Mouse (Mus musculus): ENCODE results near the gene Smyd3.

Smyd3 gene

DNA sequence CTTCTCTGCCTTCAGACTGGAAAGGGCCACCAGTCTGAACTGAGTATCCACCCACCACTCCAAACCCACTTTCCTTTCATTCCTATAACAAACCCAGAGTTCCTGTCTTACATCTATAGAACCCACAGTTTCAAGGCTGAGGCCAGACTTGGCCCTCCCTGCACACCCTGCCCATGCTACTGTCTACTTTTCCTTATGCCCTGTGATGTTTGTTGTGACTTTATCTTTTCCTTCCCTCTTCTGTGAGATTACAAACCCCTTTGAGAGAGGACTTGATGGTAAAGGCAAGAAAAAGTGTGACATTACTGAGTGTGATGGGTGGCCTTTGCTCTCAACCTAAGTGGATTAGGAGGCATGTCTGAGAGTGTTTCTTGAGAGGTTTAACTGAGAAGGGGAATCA, 504.8 kb downstream of the Smyd3 start:
- no peak for DNase-seq (ENCODE audit: low spot score)

DNA sequence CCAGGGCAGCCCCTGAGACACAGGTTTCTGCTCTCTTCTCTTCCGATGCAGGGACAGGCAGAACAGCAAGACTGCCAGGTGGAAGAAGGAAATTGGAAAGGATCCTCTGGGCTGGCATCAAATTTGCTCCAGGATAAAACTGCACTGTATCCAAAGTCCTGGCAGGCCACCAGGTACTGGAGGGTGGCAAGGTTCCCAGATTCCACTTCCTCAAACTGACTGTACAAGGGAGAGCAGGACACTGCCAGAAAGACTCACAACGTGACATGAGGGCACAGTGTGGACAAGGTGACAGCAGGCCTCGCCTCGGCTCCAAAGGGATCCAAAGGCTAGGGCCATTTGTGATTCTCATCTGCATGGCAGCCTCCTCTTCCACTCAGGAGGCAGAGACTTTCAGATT, 505.6 kb downstream of the Smyd3 start:
- no peak for DNase-seq (ENCODE audit: low spot score)

DNA sequence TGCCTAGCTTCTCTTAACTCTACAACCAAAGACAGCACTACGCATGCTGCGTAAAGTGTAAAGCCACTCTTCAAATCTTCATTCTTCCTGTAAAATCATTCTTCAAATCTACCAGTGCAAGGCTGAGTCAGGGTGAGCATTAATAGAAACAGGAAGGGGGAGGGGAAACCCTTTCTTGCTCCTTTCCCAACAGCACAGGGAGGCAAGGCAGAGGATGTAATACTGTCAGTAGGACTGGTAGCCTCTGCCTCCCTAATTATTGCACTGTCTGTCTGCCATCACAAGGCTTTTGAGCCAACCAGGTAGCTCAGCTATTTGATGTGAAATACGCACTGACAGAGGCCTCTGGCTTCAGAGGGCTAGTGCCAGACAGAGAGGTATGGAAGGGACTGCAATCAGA, 507.1 kb downstream of the Smyd3 start:
- DNase-seq (ENCODE audit: low spot score), result no peak

DNA sequence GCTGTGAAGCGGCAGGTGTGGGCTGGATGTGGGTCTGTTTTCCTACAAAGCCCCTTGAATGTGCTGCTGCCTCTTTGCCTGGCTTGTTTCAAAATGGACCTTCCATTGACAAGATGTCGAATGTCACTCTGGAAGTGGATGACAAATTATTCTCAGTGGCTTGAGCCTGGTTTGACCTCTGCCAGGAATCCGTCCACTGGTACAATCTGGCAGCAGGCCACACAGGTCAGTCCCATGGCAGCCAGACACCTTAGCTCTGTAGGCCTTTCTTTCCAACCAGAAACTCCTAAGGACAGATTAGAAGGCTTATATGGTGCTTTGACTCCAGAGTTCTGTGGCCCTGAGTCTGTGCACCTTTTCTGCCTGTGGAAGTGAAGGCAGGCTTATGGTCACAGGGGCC, 507.9 kb downstream of the Smyd3 start:
- no peak for DNase-seq (ENCODE audit: low spot score)

DNA sequence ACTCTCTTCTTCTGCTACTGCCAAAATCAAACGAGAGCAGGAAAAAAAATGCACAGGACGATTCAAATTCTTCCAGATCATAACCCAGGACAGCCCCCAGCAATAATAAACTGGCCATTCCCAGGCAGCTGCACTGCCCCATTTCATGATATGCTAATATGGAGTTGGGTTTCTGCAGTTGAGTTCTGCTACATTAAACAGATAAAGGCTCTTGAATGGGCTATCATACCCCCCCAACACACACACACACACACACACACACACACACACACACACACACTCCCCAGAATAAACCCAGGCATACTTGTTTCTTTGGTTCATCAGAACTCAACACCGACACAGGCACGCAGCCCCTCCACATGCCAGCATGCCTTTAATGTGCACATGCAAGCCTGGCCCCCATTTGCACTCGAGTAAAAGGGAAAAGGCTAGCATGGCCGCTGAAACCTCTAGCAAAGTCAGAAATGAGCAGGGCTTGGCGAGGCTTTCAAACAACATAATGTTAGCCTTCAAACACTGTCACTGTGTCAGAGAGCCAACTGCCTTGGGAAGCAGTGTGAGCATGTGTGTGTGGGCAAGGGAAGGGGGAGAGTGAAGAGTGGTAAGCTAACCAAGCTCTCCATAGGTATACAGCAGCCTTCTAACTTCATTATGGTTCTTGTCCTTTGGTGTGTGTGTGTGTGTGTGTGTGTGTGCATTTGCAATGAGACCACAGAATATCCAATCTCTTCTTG, 513.5 kb downstream of the Smyd3 start:
- DNase-seq (ENCODE audit: low spot score), result peak; percentile 14

DNA sequence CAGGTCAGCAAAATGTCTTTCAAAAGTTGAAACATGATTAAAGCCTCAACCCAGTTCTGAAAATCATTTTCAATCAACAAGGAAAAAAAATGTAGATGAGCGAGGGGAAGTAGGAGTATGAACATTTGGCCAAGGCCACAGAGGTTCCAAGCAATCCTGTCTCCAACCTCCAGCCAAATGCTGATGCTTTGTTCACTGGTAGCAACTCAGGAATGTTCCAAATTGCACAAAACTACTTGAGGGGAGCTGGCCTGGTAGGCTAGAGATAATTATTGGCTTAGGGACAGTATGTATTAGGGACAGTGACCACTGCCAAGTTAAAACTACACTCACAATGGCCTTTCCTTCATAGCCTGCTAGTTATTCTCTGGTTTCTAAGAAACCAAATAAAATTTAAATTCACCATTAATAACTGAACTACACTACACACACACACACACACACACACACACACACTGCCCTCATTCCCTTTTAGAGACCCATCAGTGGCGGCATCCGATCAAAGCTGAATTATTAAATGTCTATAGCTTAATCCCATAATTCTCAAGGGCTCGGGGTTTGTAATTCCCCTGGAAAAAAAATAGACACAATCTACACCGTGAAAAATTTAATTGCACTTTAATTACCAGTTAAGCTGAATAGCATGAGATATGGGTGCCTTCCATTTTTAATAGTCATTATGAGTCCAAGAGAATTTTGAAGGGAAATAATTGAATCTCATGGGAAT, 514.3 kb downstream of the Smyd3 start:
- peak; percentile 50 for DNase-seq (ENCODE audit: low spot score)

DNA sequence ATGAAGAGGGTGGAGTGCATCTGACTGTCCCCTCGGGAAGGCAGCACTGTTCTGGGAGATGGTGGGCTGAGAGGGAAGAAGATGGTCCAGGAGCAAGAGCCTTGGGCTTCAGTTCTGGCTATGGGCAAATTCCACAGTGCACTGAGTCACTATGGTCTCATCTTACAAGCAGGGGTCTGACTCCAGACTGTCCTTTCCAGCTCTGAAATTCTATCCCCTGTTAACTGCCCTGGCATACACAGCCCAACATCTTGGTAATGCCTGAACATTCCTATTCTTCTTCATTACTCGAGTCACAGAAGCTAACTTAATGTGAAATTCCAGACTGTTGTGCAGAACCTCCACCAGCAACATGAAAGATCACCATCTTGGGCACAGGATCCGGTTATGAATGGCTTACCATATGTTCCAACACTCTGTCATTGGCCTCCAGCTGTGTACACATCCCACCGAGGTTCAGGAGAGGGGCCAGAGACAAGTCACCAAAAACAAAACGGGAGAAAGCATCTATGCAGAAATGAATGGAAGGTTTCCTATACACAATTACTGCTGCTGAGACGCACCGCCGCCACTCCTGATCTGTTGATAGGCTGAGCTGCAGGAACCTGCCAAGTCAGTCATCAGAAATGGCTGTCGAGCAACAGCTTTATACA, 517.8 kb downstream of the Smyd3 start:
- no peak for DNase-seq (ENCODE audit: low spot score)

DNA sequence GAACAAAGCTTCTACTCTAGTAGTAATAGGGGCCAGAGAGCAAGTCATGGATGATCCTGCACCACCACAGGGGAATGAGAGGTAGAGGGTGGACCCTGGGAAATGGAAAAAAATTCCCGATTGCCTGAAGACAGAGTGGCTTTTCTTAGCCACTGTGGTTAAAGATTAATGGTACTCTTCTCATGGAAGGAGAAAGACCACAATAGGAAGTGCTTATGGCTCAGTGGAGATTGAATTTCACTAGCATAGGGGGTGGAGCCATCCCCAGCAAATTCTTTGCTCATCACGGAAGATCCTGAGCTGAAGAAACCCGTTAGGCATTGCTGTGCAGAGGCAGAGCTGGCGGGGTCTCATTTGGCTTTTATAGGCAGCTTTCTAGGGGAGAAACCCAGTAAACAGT, 520.0 kb downstream of the Smyd3 start:
- DNase-seq (ENCODE audit: low spot score), result no peak

DNA sequence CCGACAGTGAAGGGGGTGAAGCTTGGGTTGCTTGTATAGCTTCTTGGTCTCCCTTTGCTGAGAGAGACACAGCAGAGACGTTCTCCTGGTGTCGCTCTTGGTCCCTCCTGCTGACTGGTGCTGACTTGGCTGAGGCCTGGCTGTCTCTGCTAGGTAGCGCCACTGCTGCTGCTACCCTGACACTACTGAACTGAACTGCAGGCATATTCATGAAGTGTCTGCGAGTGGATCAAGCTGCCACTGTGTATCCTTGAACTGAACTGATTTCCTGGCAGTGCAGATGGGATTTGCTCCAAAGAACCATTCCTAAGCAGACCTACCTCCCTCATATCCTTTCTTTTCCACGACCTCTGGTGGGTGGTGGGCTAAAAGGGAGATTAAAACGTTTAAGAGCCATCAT, 523.6 kb downstream of the Smyd3 start:
- no peak for DNase-seq (ENCODE audit: low spot score)

DNA sequence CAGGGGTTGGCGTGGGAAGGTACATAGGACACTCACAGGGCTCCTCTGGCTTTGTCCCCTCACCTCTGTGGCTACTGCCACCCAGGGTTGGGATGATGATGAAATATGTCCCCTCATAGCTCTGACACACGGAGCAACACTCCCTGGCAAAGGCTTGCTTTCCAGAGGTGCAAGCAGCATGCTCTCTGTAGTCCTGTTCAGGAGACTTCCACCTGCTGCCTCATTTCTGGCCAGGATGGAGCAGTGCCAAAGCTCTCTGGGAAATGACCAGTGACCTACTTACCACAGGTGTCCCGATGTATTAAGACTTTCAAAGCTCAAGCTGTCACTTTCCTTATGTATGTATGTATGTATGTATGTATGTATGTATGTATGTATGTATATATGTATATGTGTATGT, 525.3 kb downstream of the Smyd3 start:
- no peak for DNase-seq (ENCODE audit: low spot score)

DNA sequence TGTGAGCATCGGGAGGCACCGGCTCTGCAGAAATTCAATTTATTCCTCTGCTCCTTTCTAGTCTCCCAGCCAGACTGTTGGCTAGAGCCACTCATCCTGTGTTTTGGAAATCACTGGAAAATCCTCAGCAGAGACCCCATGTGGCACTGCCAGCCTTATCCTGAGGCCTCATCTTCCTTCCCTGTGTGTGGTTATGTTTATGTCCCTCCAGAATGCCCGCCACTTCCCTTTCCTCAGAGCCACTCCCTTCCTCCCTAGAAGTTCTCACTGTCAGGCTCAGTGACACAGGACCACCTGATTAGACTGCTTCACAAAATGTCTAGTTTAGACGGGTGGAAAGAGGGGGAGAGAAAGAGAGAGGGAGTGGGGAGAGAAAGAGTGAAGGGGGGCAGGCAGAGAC, 526.4 kb downstream of the Smyd3 start:
- DNase-seq (ENCODE audit: low spot score), result no peak

DNA sequence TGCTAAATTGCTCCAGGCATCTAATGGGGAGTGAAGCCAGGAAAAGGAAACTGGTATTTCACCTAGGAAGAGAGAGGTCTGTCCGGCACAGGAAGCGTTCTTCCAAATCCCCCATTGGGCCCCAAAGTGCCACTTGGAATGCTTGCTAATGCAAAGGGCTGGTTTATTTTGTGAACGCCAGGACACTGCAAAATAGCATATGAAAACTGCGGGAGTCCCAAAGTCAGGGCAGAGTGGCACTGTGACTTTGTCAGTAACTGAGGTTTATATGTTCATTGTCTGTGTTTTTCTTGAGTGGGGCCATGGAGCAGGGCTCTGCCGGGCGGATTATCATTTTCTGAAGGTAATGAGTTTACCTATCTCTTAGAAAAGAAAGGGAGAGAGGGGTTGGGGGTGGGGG, 526.8 kb downstream of the Smyd3 start:
- no peak for DNase-seq (ENCODE audit: low spot score)

DNA sequence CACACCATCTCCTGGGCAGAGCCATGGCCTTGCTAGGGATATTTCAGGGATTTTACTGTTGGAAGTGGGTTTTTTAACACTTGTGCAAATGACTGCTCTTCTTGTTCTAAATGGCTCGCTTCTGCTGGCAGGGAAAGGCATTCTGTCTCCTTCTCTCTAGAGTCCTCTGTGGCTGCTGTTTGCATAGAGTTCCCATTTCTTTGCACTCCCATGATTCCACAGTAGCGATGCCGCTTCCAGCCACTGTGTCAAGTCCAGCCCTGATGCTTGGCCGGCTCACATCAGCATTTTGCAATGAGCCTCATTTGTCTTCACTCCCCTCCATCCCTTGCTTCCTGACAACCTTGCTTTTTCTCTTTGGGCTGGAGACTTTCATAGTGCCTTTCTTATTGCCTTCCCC, 528.4 kb downstream of the Smyd3 start:
- no peak for DNase-seq (ENCODE audit: low spot score)

DNA sequence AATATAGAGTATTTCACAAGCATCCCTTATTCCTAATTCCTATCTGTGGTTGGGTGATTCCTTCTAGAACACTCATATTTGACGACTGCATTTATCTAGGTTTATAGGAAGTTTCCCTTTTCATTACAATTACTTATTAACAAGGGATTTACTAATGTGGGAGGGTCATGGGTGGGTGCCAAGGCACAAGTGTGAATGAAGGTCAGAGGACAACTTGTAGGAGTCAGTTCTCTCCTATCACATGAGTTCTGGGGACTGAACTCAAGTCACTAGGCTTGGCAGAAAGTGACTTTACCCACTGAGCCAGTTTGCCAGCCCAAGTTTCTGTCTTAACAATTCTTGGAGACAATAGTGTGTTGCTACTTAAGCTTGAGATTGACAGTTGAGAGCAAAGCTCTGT, 529.7 kb downstream of the Smyd3 start:
- DNase-seq (ENCODE audit: low spot score), result no peak

DNA sequence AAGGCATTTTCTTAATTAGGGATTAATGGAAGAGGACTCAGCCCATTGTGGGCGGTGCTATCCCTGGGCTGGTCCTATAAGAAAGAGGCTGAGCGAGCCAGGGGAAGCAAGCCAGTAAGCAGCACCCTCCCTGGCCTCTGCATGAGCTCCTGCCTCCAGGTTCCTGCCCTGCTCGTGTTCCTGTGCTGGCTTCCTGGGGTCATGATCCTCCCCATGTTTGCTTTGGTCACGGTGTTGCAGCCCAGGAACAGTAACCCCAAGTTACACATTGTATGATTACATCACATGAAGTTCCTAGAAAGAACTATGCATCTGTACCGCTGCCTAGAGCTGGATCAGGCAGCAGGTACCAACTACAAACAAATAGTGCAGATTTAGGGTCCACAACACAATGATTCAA, 536.2 kb downstream of the Smyd3 start:
- no peak for DNase-seq (ENCODE audit: low spot score)

DNA sequence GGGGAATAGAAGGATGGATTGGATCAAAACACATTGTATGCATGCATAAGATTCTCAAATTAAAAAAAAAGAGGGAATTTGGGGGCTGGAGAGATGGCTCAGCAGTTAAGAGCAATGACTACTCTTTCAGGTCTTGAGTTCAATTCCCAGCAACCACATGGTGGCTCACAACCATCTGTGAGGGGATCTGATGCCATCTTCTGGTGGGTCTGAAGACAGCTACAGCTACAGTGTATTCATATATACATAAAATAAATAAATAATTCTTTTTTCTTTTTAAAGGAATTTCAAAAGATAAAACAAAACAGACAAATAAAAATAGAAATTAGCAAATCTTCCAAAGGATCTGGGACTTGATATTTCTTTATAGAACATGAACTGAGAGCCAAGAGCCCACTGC, 537.7 kb downstream of the Smyd3 start:
- DNase-seq (ENCODE audit: low spot score), result no peak

DNA sequence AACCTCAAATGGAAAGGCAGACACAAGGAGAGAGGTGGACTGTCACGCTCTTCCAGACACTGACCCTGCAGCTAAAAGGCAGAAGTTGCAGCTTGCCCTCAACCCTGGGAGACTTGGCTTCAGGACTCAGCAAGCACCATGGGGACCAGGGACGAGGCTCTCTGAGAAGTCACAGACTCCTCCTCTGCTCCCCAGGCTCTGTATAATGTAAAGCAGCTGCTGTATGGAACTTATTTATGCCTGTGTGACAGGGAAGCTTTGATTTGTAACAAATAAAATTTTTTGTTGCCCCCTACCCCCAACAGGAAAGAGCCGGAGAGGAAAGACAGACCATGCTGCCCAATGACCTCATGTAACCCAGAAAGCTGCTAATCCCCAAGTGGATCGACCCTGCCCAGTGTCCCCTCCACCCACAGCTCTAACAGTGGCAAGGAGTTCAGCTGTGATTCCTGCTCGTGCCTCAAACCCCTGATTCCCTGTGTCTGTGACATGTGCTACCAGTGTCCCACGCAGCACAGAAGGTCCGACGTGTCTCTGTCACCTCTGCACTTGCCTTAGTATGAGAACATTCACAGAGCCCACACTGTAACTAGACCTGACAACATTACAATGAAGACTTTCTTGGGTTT, 539.1 kb downstream of the Smyd3 start:
- no peak for DNase-seq (ENCODE audit: low spot score)

DNA sequence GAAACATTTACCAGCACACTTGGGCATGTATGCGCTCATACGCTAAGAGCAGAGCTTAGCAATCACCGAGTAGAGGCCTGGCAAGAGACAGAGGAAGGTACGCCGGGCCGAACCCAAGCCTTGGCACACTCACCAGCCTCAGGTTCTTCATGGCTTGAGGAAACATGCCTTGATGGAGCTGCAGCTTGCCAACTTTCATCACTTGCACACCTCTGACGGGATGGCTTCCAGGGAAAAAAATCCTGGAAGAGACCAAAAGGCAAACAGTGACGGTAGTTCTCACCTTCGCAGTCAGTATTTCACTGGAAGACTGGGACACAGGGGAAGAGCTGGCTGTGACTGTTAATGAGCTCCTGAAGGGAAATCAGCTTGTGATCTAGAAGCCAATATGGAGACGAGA, 545.8 kb downstream of the Smyd3 start:
- no peak for DNase-seq (ENCODE audit: low spot score)

DNA sequence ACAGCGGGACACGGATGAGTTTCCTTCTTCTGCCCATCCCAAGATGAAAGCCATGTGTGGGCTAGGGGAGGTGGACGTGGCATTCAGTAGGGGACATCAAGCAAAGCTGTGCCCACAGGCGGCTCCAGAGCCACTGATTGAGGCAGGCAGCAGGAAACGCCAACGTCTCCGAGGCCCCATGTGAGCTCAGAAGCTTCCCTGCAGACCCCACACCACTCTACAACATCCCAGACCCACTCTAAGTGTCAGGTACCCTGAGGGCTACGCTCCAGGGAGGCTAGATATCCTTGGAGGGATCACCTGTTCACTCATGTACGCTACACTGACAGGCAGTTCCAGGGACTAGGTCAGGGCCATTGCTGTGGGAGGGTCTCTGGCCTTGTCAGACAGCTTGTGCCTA, 556.2 kb downstream of the Smyd3 start:
- DNase-seq (ENCODE audit: low spot score), result no peak

DNA sequence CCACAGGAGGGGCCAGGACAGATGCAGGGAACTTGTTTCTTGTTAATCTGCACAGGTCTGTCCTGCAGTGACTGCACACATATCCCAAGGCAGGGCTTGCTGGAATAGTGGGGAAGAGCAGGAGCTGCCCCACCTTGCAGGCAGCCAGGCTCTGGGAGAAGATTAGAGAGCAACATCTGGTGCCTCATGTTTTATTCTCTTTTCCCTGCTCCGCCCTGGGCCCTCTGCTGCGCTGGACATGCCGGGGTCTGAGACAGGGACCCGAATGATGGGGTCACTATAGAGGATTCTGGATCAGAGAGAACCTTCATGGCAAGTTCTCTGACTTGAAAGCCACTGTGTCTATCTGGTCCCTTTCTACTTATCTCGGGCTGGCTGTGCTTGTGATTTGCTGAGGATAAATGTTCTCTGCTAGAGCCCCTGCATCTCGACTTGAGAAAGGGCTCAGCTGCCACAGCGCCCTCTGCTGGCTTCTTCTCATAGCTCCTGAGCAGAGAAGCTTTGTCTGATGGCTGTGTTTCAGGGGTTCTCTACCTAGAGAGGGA, 557.8 kb downstream of the Smyd3 start:
- DNase-seq (ENCODE audit: low spot score), result peak; percentile 62

DNA sequence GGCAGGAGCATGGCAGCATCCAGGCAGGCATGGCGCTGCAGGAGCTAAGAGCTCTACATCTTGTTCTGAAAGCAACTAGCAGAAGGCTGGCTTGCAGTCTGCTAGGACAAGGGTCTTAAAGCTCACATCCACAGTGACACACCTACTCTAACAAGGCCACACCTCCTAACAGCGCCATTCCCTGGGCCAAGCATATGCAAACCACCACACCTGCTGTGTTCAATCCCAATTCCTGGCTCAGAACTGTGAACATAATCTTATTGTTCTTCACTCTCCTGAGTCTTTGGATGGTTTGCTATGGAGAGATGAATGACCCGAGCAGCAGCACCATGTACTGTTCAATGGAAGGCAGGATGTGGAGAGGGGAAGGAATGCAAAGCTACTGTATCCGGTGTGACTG, 559.2 kb downstream of the Smyd3 start:
- no peak for DNase-seq (ENCODE audit: low spot score)

DNA sequence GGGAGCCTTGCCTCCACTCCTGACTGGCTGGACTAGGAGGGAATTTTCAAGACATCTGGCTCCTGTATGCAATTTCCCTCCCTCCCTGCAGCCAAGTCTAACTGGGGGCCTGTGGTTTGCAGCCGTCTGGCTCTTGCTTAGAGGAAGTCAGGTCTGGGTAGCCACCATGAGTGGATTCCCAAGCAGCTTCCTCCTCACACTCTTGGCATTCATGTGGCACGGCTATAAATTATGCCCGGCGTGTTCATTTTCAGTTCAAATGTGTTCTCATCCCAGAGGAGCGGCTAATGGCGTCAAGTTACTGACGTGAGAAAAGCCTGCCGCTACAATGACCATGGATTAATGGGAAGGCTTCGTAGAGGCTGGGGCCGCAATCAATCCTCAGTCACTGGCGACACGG, 564.9 kb downstream of the Smyd3 start:
- no peak for DNase-seq (ENCODE audit: low spot score)

Data from MN1 (cell line).